Mouse (Mus musculus) MEL (cell line): ENCODE measurements at regions not wholly inside any gene's neighbourhood (a gene's known extent, or its start where the extent isn't known, plus 50 kb on each side); places are given as distances from the start of the nearest gene placed in this dataset.

Experiments used
- DNase-seq: peaks from one replicate; pipeline ENCODE4 v3.0.0; 2011; ENCODE audit warnings: low read depth, low spot score
- H3K27ac ChIP-seq: 2 replicates; pipeline ENCODE4 v1.5.1; 2012; ENCODE audit warnings: low read depth, mild to moderate bottlenecking, control low read depth, low read length, moderate library complexity; ENCODE audit not compliant: control insufficient read depth
- H3K27me3 ChIP-seq, 2 experiments: fragments of 150-350 bp in 1 of 2; sonication (generic) in 1 of 2; 2 replicates each; pipeline ENCODE4 v1.6.1; 2012; ENCODE audit warnings: low read length in 2 of 2, mild to moderate bottlenecking in 2 of 2, improper control_type of control experiment in 1 of 2, moderate library complexity in 1 of 2; ENCODE audit not compliant: insufficient read depth in 2 of 2, control insufficient read depth in 1 of 2
- H3K36me3 ChIP-seq, 2 experiments: 2 replicates each; pipeline ENCODE4 v1.6.1; 2012 to 2014; ENCODE audit warnings: low read length in 2 of 2, improper control_type of control experiment in 1 of 2, inconsistent platforms in 1 of 2, mild to moderate bottlenecking in 1 of 2; ENCODE audit not compliant: insufficient read depth in 2 of 2, control insufficient read depth in 1 of 2
- H3K4me1 ChIP-seq, 2 experiments: fragments of 150-350 bp in 1 of 2; sonication (generic) in 1 of 2; 2 replicates each; pipeline ENCODE4 v1.6.1; 2012; ENCODE audit warnings: low read length in 2 of 2, improper control_type of control experiment in 1 of 2, mild to moderate bottlenecking in 1 of 2; ENCODE audit not compliant: insufficient read depth in 2 of 2, control insufficient read depth in 1 of 2
- H3K4me3 ChIP-seq, 2 experiments: fragments of 150-350 bp in 1 of 2; sonication (generic) in 1 of 2; 2 replicates each; pipeline ENCODE4 v1.5.1; 2012; ENCODE audit warnings: low read depth in 2 of 2, low read length in 2 of 2, mild to moderate bottlenecking in 2 of 2, moderate library complexity in 2 of 2, control low read depth in 1 of 2, improper control_type of control experiment in 1 of 2; ENCODE audit not compliant: control insufficient read depth in 1 of 2, insufficient read depth in 1 of 2
- H3K79me2 ChIP-seq: 2 replicates; pipeline ENCODE4 v1.6.1; 2012; ENCODE audit warnings: mild to moderate bottlenecking, low read length, moderate library complexity; ENCODE audit not compliant: control insufficient read depth, poor library complexity, insufficient read depth
- H3K9ac ChIP-seq: 2 replicates; pipeline ENCODE4 v1.6.1; 2012; ENCODE audit warnings: low read depth, mild to moderate bottlenecking, control low read depth, low read length, moderate library complexity; ENCODE audit not compliant: control insufficient read depth, poor library complexity, severe bottlenecking
- H3K9me3 ChIP-seq: fragments of 150-350 bp; sonication (generic); replicated peaks from 2 replicates; pipeline ENCODE4 v1.6.1; 2012; ENCODE audit warnings: mild to moderate bottlenecking, low read length, improper control_type of control experiment, moderate library complexity; ENCODE audit not compliant: insufficient read depth
- CHD1 ChIP-seq: IDR thresholded peaks from 2 replicates; pipeline ENCODE4 v1.6.1; 2012; ENCODE audit warnings: low read depth, mild to moderate bottlenecking, inconsistent platforms, low read length, improper control_type of control experiment
- CHD2 ChIP-seq: IDR thresholded peaks from 2 replicates; pipeline ENCODE4 v1.6.1; 2011; ENCODE audit warnings: low read length, improper control_type of control experiment
- E2F4 ChIP-seq: IDR thresholded peaks from 2 replicates; pipeline ENCODE4 v1.6.1; 2011; ENCODE audit warnings: low read depth, low read length, improper control_type of control experiment, borderline replicate concordance
- ELF1 ChIP-seq: IDR thresholded peaks from 2 replicates; pipeline ENCODE4 v1.6.1; 2014; ENCODE audit warnings: low read depth, mild to moderate bottlenecking, inconsistent platforms, low read length, improper control_type of control experiment, moderate library complexity
- EP300 ChIP-seq, 2 experiments: IDR thresholded peaks; 2 replicates each; pipeline ENCODE4 v1.6.1; 2011; ENCODE audit warnings: improper control_type of control experiment in 2 of 2, low read length in 2 of 2, low read depth in 1 of 2, mild to moderate bottlenecking in 1 of 2
- GABPA ChIP-seq: IDR thresholded peaks from 2 replicates; pipeline ENCODE4 v1.6.1; 2012; ENCODE audit warnings: low read depth, mild to moderate bottlenecking, inconsistent platforms, low read length, improper control_type of control experiment, moderate library complexity
- GATA1 ChIP-seq: IDR thresholded peaks from 2 replicates; pipeline ENCODE4 v1.6.1; 2011; ENCODE audit warnings: low read depth, low read length, improper control_type of control experiment
- HCFC1 ChIP-seq: IDR thresholded peaks from 2 replicates; pipeline ENCODE4 v1.6.1; 2012; ENCODE audit warnings: low read depth, mild to moderate bottlenecking, inconsistent platforms, low read length, improper control_type of control experiment, moderate library complexity
- KAT2A ChIP-seq: conservative IDR thresholded peaks from 2 replicates; pipeline ENCODE4 v1.6.1; 2012; ENCODE audit warnings: low read depth, low read length, improper control_type of control experiment, inconsistent platforms
- MAFK ChIP-seq: IDR thresholded peaks from 2 replicates; pipeline ENCODE4 v1.6.1; 2011; ENCODE audit warnings: low read depth, mild to moderate bottlenecking, low read length, improper control_type of control experiment, borderline replicate concordance
- MYB ChIP-seq: IDR thresholded peaks from 2 replicates; pipeline ENCODE4 v1.6.1; 2011; ENCODE audit warnings: mild to moderate bottlenecking, low read depth, low read length, improper control_type of control experiment
- MYC ChIP-seq: IDR thresholded peaks from 2 replicates; pipeline ENCODE4 v1.6.1; 2011; ENCODE audit warnings: low read depth, mild to moderate bottlenecking, low read length, improper control_type of control experiment, moderate library complexity
- NELFE ChIP-seq: IDR thresholded peaks from 2 replicates; pipeline ENCODE4 v1.6.1; 2011; ENCODE audit warnings: low read depth, low read length, improper control_type of control experiment
- POLR2A ChIP-seq, 2 experiments: IDR thresholded peaks; 2 replicates each; pipeline ENCODE4 v1.6.1; 2011 to 2012; ENCODE audit warnings: low read length in 2 of 2, mild to moderate bottlenecking in 2 of 2, control low read depth in 1 of 2, improper control_type of control experiment in 1 of 2, low read depth in 1 of 2, moderate library complexity in 1 of 2; ENCODE audit not compliant: control insufficient read depth in 1 of 2, insufficient read depth in 1 of 2, poor library complexity in 1 of 2
- POLR2AphosphoS2 ChIP-seq: IDR thresholded peaks from 2 replicates; pipeline ENCODE4 v1.6.1; 2011; ENCODE audit warnings: low read length, improper control_type of control experiment
- RAD21 ChIP-seq: IDR thresholded peaks from 2 replicates; pipeline ENCODE4 v1.6.1; 2011; ENCODE audit warnings: mild to moderate bottlenecking, low read depth, low read length, improper control_type of control experiment
- RCOR1 ChIP-seq: IDR thresholded peaks from 2 replicates; pipeline ENCODE4 v1.6.1; 2012; ENCODE audit warnings: low read depth, mild to moderate bottlenecking, inconsistent platforms, low read length, improper control_type of control experiment
- TAL1 ChIP-seq: IDR thresholded peaks from 2 replicates; pipeline ENCODE4 v1.6.1; 2012; ENCODE audit warnings: mild to moderate bottlenecking, inconsistent platforms, low read length, moderate library complexity, mixed read lengths
- TBP ChIP-seq: IDR thresholded peaks from 2 replicates; pipeline ENCODE4 v1.8.0; 2011; ENCODE audit warnings: low read depth, low read length, improper control_type of control experiment
- UBTF ChIP-seq: IDR thresholded peaks from 2 replicates; pipeline ENCODE4 v1.6.1; 2012; ENCODE audit warnings: low read depth, mild to moderate bottlenecking, inconsistent platforms, low read length, improper control_type of control experiment, moderate library complexity, borderline replicate concordance; ENCODE audit not compliant: insufficient read depth
- USF2 ChIP-seq, 2 experiments: IDR thresholded peaks; 2 replicates each; pipeline ENCODE4 v1.6.1; 2011 to 2012; ENCODE audit warnings: improper control_type of control experiment in 2 of 2, low read length in 2 of 2, borderline replicate concordance in 1 of 2, inconsistent platforms in 1 of 2, low read depth in 1 of 2, mild to moderate bottlenecking in 1 of 2; ENCODE audit not compliant: insufficient read depth in 1 of 2

DNA sequence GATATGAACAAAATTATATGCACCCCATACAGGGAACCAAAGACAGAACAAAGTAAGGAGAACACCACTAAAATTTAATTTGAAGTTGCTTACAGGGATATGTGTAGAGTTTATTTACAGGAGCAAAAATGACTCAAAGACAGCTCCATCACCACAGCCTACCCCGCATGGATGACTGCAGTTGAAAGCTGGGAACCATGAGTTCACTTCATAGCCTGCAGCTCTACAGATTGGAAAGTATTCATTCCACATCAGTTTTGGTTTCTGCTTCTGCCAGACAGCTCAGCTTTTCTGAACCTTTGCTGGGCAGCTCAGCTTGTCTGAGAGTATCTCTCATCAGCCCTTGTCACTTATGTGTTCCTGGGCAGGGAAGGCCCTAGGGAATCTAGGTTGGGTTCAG, 160.6 kb upstream of the Sema3d start:
- TF ChIP-seq POLR2A (IDR thresholded peaks at IDR 0.05; ENCODE audit: control insufficient read depth in 1 of 2, insufficient read depth in 1 of 2, low read depth in 1 of 2, low read length in 2 of 2, poor library complexity in 1 of 2) = no peak
- no peak for TF ChIP-seq KAT2A
- TF ChIP-seq CHD1 = no peak
- Histone ChIP-seq H3K9ac (no peak overlapping the region), H3K9me3 (no peaks in the 10 kb centered on the region), H3K27ac (no peak overlapping the region), H3K36me3 (no peaks in the 10 kb centered on the region), H3K4me1 (no peaks in the 10 kb centered on the region; a peak in 1 of 4 replicates), H3K79me2 (no peaks in the 10 kb centered on the region), H3K27me3 (no peaks in the 10 kb centered on the region), H3K4me3 (no peak overlapping the region)
- no peak for DNase-seq

DNA sequence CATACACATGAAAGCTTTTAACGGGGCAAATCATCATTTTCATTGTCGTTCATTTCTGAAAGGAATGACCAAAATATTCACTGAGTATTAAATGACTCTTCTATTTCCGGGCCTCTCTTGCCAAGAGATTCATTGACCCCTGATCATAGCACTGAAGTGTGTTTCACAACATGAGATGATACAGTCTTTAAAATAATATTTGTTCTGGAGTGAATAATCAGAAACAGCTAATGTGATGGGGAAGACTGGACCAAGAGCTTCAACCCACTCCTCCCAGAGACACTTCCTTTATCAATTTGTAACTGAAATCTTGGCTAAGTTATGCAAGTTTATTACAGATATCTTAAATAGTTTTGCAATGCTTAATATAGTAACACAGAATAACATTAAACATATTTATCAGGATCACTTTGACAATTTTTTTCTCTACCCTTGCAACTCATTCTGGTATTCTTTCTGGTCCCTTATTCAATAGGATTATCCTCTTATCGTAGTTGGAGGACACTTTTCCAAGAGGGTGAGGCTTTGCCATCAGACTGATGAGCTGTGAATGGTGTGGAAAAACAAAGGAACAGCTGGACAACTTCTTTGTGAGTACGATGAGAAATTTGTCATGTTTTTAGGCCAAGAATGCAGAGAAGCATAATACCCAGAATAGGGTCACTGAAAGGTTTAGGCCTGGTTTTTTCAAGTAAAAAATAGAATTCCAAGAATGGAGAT, 149.6 kb upstream of the Sema3d start:
- no peak for DNase-seq
- Histone ChIP-seq H3K27me3 (no peaks in the 10 kb centered on the region), H3K79me2 (no peaks in the 10 kb centered on the region), H3K4me1 (no peaks in the 10 kb centered on the region), H3K9ac (no peak overlapping the region), H3K36me3 (no peaks in the 10 kb centered on the region), H3K9me3 (no peaks in the 10 kb centered on the region), H3K4me3 (no peak overlapping the region), H3K27ac (no peak overlapping the region)
- TF ChIP-seq E2F4 = no peak
- TF ChIP-seq MYC = no peak
- TF ChIP-seq RAD21 = no peak
- no peak for TF ChIP-seq TAL1
- TF ChIP-seq CHD1 = no peak

DNA sequence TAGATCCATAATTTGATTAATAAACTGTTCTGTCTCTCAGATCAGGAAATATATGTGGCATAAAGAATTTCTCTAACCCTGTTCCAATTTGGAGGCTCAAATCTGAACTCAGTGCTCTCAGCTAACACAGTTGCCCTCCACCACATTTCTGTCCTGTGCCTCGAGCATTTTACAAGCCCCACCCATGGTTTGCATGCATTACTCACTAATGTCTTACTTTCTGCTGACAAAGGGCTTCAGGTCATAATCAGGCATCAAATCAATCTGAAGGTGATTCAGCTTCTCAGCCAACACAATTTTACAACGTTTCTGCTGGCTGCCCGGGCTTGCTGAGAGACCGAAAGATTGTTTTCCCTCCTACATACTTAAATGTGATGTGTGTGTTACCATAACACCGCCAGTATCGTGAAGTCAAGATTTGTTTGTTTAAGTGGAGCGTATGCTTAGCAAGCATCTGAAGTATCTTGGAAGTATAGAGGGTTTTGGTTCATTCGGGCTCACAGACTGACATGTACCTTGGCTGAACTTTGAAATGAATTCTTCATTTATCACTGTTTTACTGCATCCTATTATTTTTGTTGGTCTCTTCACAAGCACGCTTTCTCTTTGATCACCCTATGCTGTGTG, 139.9 kb upstream of the Sema3d start:
- Histone ChIP-seq H3K9me3 (no peaks in the 10 kb centered on the region), H3K36me3 (no peaks in the 10 kb centered on the region), H3K9ac (no peak overlapping the region), H3K79me2 (no peaks in the 10 kb centered on the region), H3K4me1 (no peaks in the 10 kb centered on the region), H3K27ac (no peak overlapping the region), H3K4me3 (no peak overlapping the region), H3K27me3 (no peaks in the 10 kb centered on the region)
- no peak for TF ChIP-seq MYC
- no peak for TF ChIP-seq HCFC1
- no peak for TF ChIP-seq TAL1
- no peak for TF ChIP-seq POLR2AphosphoS2
- no peak for TF ChIP-seq RCOR1
- no peak for TF ChIP-seq GATA1
- TF ChIP-seq EP300 (IDR thresholded peaks at IDR 0.05; ENCODE audit: low read depth in 1 of 2, low read length in 2 of 2) = no peak
- no peak for TF ChIP-seq MYB
- no peak for TF ChIP-seq ELF1
- no peak for TF ChIP-seq MAFK
- no peak for TF ChIP-seq E2F4
- TF ChIP-seq NELFE = no peak
- no peak for TF ChIP-seq TBP
- no peak for TF ChIP-seq USF2 (IDR thresholded peaks at IDR 0.05; ENCODE audit: borderline replicate concordance in 1 of 2, insufficient read depth in 1 of 2, low read depth in 1 of 2, low read length in 2 of 2)
- no peak for TF ChIP-seq CHD2
- no peak for TF ChIP-seq UBTF
- TF ChIP-seq POLR2A (IDR thresholded peaks at IDR 0.05; ENCODE audit: control insufficient read depth in 1 of 2, insufficient read depth in 1 of 2, low read depth in 1 of 2, low read length in 2 of 2, poor library complexity in 1 of 2) = no peak
- no peak for TF ChIP-seq CHD1
- TF ChIP-seq GABPA = no peak
- DNase-seq = no peak
